Mouse (Mus musculus) MEL (cell line): ENCODE results near the gene Olfr1253.

Experiments used
- CTCF ChIP-seq, 3 experiments: IDR thresholded peaks in 2 of 3; conservative IDR thresholded peaks in 1 of 3; 2 replicates each; pipeline ENCODE4 v1.5.1; 2011 to 2012; ENCODE audit warnings: low read length in 3 of 3, low read depth in 2 of 3, mild to moderate bottlenecking in 2 of 3, improper control_type of control experiment in 1 of 3, inconsistent platforms in 1 of 3, mixed read lengths in 1 of 3, moderate library complexity in 1 of 3; ENCODE audit not compliant: control insufficient read depth in 1 of 3, insufficient read depth in 1 of 3, poor library complexity in 1 of 3, severe bottlenecking in 1 of 3
- EP300 ChIP-seq, 2 experiments: IDR thresholded peaks; 2 replicates each; pipeline ENCODE4 v1.6.1; 2011; ENCODE audit warnings: improper control_type of control experiment in 2 of 2, low read length in 2 of 2, low read depth in 1 of 2, mild to moderate bottlenecking in 1 of 2
- GATA1 ChIP-seq: IDR thresholded peaks from 2 replicates; pipeline ENCODE4 v1.6.1; 2011; ENCODE audit warnings: low read depth, low read length, improper control_type of control experiment
- POLR2A ChIP-seq, 2 experiments: IDR thresholded peaks; 2 replicates each; pipeline ENCODE4 v1.6.1; 2011 to 2012; ENCODE audit warnings: low read length in 2 of 2, mild to moderate bottlenecking in 2 of 2, control low read depth in 1 of 2, improper control_type of control experiment in 1 of 2, low read depth in 1 of 2, moderate library complexity in 1 of 2; ENCODE audit not compliant: control insufficient read depth in 1 of 2, insufficient read depth in 1 of 2, poor library complexity in 1 of 2

DNA sequence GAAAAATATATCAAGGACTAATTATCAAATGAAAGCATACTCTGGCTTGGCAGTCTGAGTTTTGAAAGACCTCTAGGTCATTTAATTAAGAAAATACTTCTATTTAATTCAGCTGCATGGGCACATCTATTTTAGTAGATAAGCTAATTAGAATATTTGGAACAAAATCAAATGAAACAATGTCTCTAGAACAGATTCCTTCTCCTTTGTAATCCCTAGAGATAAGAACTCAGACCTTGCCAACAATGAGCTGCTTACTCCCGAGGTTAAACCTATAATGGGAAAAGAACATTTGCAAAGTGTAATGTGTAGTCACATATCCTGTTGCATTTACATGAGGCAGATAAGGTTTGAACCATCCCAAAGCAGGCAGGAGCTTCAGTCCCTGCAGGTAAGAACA, 32.0 kb downstream of the Olfr1253 start, which contains the start of gene Olfr1252:
- no peak for TF ChIP-seq CTCF (IDR thresholded peaks at IDR 0.05 in 2 of 3, conservative IDR thresholded peaks at IDR 0.05 in 1 of 3; ENCODE audit: control insufficient read depth in 1 of 3, insufficient read depth in 1 of 3, low read depth in 2 of 3, low read length in 3 of 3, poor library complexity in 1 of 3, severe bottlenecking in 1 of 3)
- TF ChIP-seq POLR2A (IDR thresholded peaks at IDR 0.05; ENCODE audit: control insufficient read depth in 1 of 2, insufficient read depth in 1 of 2, low read depth in 1 of 2, low read length in 2 of 2, poor library complexity in 1 of 2) = no peak
- no peak for TF ChIP-seq GATA1
- no peak for TF ChIP-seq EP300 (IDR thresholded peaks at IDR 0.05; ENCODE audit: low read depth in 1 of 2, low read length in 2 of 2)
